ENCODE assay signal across 9 mouse cellular contexts in the genomic region with DNA sequence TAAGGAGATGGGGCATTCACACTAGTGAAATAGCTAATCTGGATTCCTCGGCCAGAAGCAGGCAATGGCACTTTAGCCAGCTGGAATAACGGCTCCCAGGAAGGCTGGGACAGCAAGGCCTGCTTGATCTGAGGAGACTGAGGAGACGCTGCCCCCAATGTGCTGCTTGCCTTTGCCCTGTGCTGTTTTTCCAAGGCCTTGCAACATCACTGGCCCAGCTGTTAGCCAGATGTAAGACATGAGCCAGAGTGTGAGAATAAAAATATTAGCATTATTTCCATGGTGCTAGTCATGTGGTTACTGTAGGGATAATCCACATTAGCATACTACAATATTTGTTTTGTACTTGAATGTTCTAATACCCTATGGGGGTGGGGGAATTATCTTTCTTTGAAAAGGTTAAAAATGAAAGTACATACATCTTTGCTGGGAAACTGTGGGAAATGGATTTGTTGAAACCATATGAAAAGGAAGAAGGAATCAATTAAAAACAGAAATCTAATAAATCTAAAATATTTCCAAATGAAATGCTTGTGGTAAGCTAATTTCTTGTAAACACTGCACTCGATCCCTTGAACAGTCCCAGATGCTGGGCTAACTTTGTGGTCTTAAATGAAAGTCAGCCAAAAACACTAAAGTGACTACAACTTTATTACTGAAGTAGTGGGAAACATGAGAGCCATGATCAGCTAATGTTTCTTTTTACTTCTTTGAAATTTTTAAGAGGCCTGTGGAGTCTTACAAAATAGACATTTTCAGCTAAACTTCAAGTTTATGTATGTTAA. TPM values are rescaled to one million over a fixed set of nuclear protein-coding genes. Genes with fewer than 3 reads are reported as not detected.
A peak's percentile ranks its signal among the peaks of the same experiment; 100 is the strongest.
DNase-seq lines count a peak whose midpoint lies in the region; ATAC-seq and TF ChIP-seq lines count a peak whose summit lies in the region.
"Had no signal": no experiment of that assay in that cellular context is flagged by ENCODE, and none has a peak within 500 bp of the region (broad histone marks: within the 10 kb centered on the region; RNA-seq: fewer than 3 reads in every experiment).

No protein-coding gene starts in this region.

- no peak for TF ChIP-seq CTCF in CH12.LX (conservative IDR thresholded peaks at IDR 0.05 in 1 of 2, IDR thresholded peaks at IDR 0.05 in 1 of 2; ENCODE audit: low read depth in 2 of 2, low read length in 2 of 2)
- no peak for TF ChIP-seq CTCF in lung, embryonic 14.5 days (IDR thresholded peaks at IDR 0.05; ENCODE audit: low read depth)

- peak; percentile 20; the same call in 1 of the 2 replicates for TF ChIP-seq EP300 in CH12.LX (IDR thresholded peaks at IDR 0.05; ENCODE audit: low read length)

- in situ Hi-C loops in CH12.LX (cut with MboI; ENCODE audit: low pct_ligation_motif_present, low pct_unique_long_range_greater_than_20kb, low sequenced_read_pairs) = no loop called here

- H3K9ac ChIP-seq in CH12.LX (ENCODE audit: insufficient read depth, low read depth) = no peak overlapping the region
- no peak overlapping the region for H3K9ac ChIP-seq in lung, embryonic 14.5 days
- no peak overlapping the region for H3K9ac ChIP-seq in neural tube, embryonic 15.5 days (replicated peaks)
- H3K9ac ChIP-seq in forebrain, embryonic 13.5 days = no peak overlapping the region
- H3K9ac ChIP-seq: midbrain, embryonic 12.5 days had no signal

- DNase-seq in adrenal gland, adult 8-10 months = peak; percentile 12
- DNase-seq in adrenal gland, postnatal 4 days (ENCODE audit: low spot score in 2 of 2) = no peak
- DNase-seq in CH12.LX (ENCODE audit: extremely low read depth) = no peak
- DNase-seq in heart, postnatal 25 days (ENCODE audit: low spot score) = peak; percentile 61
- peak; percentile 38 for DNase-seq in lung, embryonic 14.5 days
- DNase-seq in thymus, adult 18-20 months = no peak

- peak overlapping the region; percentile 62 for H3K27ac ChIP-seq in CH12.LX (ENCODE audit: insufficient read depth, low read depth)
- H3K27ac ChIP-seq in lung, embryonic 14.5 days (ENCODE audit: low read depth) = no peak overlapping the region
- no peak overlapping the region for H3K27ac ChIP-seq in neural tube, embryonic 15.5 days (replicated peaks)
- no peak overlapping the region for H3K27ac ChIP-seq in forebrain, embryonic 13.5 days
- H3K27ac ChIP-seq: midbrain, embryonic 12.5 days had no signal

- dilution Hi-C loops in CH12.LX (cut with MboI; ENCODE audit: extremely low pct_ligation_motif_present, extremely low pct_unique_long_range_greater_than_20kb, low sequenced_read_pairs) = no loop called here

- WGBS in lung, embryonic 14.5 days = 68% methylated on average over 4 of the region's 4 CpGs
- WGBS in neural tube, embryonic 15.5 days = 85% methylated on average over 4 of the region's 4 CpGs
- 91% methylated on average over 4 of the region's 4 CpGs for WGBS in forebrain, embryonic 13.5 days

- no peak for ATAC-seq in lung, embryonic 14.5 days (ENCODE audit: insufficient read depth)
- ATAC-seq in neural tube, embryonic 15.5 days (ENCODE audit: low FRiP score) = no peak
- no peak for ATAC-seq in forebrain, embryonic 13.5 days

- H3K4me2 ChIP-seq in CH12.LX (ENCODE audit: insufficient read depth, low read depth, poor library complexity, severe bottlenecking) = peak overlapping the region; percentile 23; the same call in 1 of the 2 replicates
- no peak overlapping the region for H3K4me2 ChIP-seq in lung, embryonic 14.5 days
- H3K4me2 ChIP-seq in neural tube, embryonic 15.5 days = no peak overlapping the region
- no peak overlapping the region for H3K4me2 ChIP-seq in forebrain, embryonic 13.5 days
- H3K4me2 ChIP-seq: midbrain, embryonic 12.5 days had no signal

- TF ChIP-seq RAD21 in CH12.LX (IDR thresholded peaks at IDR 0.05; ENCODE audit: low read depth, low read length) = no peak

- peaks cover 7 to 55% of the 10 kb centered on the region in 2 experiments; a peak in 3 of 4 replicates for H3K4me1 ChIP-seq in CH12.LX (ENCODE audit: control insufficient read depth in 1 of 2, insufficient read depth in 2 of 2)
- peaks cover 3% of the 10 kb centered on the region; the same call in 1 of the 2 replicates for H3K4me1 ChIP-seq in lung, embryonic 14.5 days (ENCODE audit: insufficient read depth)
- no peaks in the 10 kb centered on the region for H3K4me1 ChIP-seq in neural tube, embryonic 15.5 days
- no peaks in the 10 kb centered on the region for H3K4me1 ChIP-seq in forebrain, embryonic 13.5 days
- H3K4me1 ChIP-seq: midbrain, embryonic 12.5 days had no signal

- H3K27me3 ChIP-seq in CH12.LX (replicated peaks) = no peaks in the 10 kb centered on the region
- H3K27me3 ChIP-seq in lung, embryonic 14.5 days (ENCODE audit: insufficient read depth, low read length) = no peaks in the 10 kb centered on the region
- no peaks in the 10 kb centered on the region for H3K27me3 ChIP-seq in neural tube, embryonic 15.5 days (replicated peaks)
- H3K27me3 ChIP-seq in forebrain, embryonic 13.5 days = no peaks in the 10 kb centered on the region
- H3K27me3 ChIP-seq: midbrain, embryonic 12.5 days had no signal

- H3K9me3 ChIP-seq in CH12.LX (replicated peaks; ENCODE audit: low read length) = no peaks in the 10 kb centered on the region
- no peaks in the 10 kb centered on the region for H3K9me3 ChIP-seq in lung, embryonic 14.5 days (ENCODE audit: low read depth, low read length)
- H3K9me3 ChIP-seq in neural tube, embryonic 15.5 days (replicated peaks) = no peaks in the 10 kb centered on the region
- no peaks in the 10 kb centered on the region for H3K9me3 ChIP-seq in forebrain, embryonic 13.5 days (replicated peaks)
- H3K9me3 ChIP-seq: midbrain, embryonic 12.5 days had no signal

- no peak for TF ChIP-seq POLR2A in CH12.LX (IDR thresholded peaks at IDR 0.05; ENCODE audit: low read depth, low read length)

- intact Hi-C loops in heart, postnatal 25 days (cut with DNase I) = no loop called here

- peaks cover 34 to 59% of the 10 kb centered on the region in 2 experiments for H3K36me3 ChIP-seq in CH12.LX (replicated peaks in 1 of 2; ENCODE audit: control insufficient read depth in 1 of 2, insufficient read depth in 1 of 2, low read length in 1 of 2)
- H3K36me3 ChIP-seq in lung, embryonic 14.5 days (ENCODE audit: insufficient read depth) = peaks cover 52% of the 10 kb centered on the region
- H3K36me3 ChIP-seq in neural tube, embryonic 15.5 days = peaks cover 40% of the 10 kb centered on the region
- H3K36me3 ChIP-seq in forebrain, embryonic 13.5 days (ENCODE audit: poor library complexity, severe bottlenecking) = peaks cover 44% of the 10 kb centered on the region

- peaks cover 2% of the 10 kb centered on the region; the same call in 1 of the 2 replicates for H3K79me2 ChIP-seq in CH12.LX (replicated peaks; ENCODE audit: control insufficient read depth, extremely low read depth, insufficient read depth, poor library complexity, severe bottlenecking)

- H3K4me3 ChIP-seq in CH12.LX (replicated peaks in 1 of 3; ENCODE audit: low read depth in 2 of 3, low read length in 2 of 3, poor library complexity in 1 of 3) = no peak overlapping the region
- H3K4me3 ChIP-seq in lung, embryonic 14.5 days (ENCODE audit: low read depth, low read length) = no peak overlapping the region
- H3K4me3 ChIP-seq in neural tube, embryonic 15.5 days (replicated peaks) = no peak overlapping the region
- H3K4me3 ChIP-seq in forebrain, embryonic 13.5 days = no peak overlapping the region
- H3K4me3 ChIP-seq: midbrain, embryonic 12.5 days had no signal

TF ChIP-seq in CH12.LX, 34 proteins besides CTCF, POLR2A, EP300 and RAD21:
- TF ChIP-seq TCF12 (IDR thresholded peaks at IDR 0.05; ENCODE audit: low read depth, low read length) = peak; percentile 52; the same call in 1 of the 2 replicates
- no peak for TF ChIP-seq ZMIZ1 (IDR thresholded peaks at IDR 0.05; ENCODE audit: low read depth, low read length)
- TF ChIP-seq E2F4 (IDR thresholded peaks at IDR 0.05; ENCODE audit: insufficient replicate concordance, low read depth, low read length) = no peak
- TF ChIP-seq ETS1 (conservative IDR thresholded peaks at IDR 0.05; ENCODE audit: low read depth, low read length) = peak; percentile 95
- peak; percentile 47; the same call in 1 of the 2 replicates for TF ChIP-seq MEF2A (IDR thresholded peaks at IDR 0.05; ENCODE audit: borderline replicate concordance, low read depth, low read length)
- TF ChIP-seq PAX5 (IDR thresholded peaks at IDR 0.05; ENCODE audit: low read length) = no peak
- TF ChIP-seq ZNF384 (IDR thresholded peaks at IDR 0.05; ENCODE audit: low read depth, low read length) = no peak
- peak; percentile 64 for TF ChIP-seq BHLHE40 (IDR thresholded peaks at IDR 0.05; ENCODE audit: low read depth, low read length)
- TF ChIP-seq CHD1 (IDR thresholded peaks at IDR 0.05; ENCODE audit: low read depth, low read length) = no peak
- 0 out of 2 replicates have a peak, but pooled peaks have one; percentile 44 for TF ChIP-seq SIN3A (IDR thresholded peaks at IDR 0.05; ENCODE audit: low read length)
- no peak for TF ChIP-seq MAX (IDR thresholded peaks at IDR 0.05; ENCODE audit: low read length)

RNA-seq across cellular contexts. Expression of a gene that starts 43.8 kb away (rescaled TPM):
- 10 to 100 TPM; 15.7 to 32.1 (median 19.0) TPM for total RNA-seq in adrenal gland, adult 8-10 months (2022)
- 10 to 100 TPM; 18.2 to 20.7 TPM for total RNA-seq in adrenal gland, postnatal 4 days (2021)
- total RNA-seq in CH12.LX (2012; rRNA removed) = 22.2 and 25.6 TPM in 2 replicates
- 15.3 and 17.3 TPM in 2 replicates for total RNA-seq in CH12.LX (2014; rRNA removed)
- polyA plus RNA-seq in CH12.LX (2012; ENCODE audit: insufficient read length, low read depth) = 21.3 and 26.7 TPM in 2 replicates
- 1 to 10 TPM; 7.9 to 8.1 TPM for total RNA-seq in heart, postnatal 25 days (2021)
- 12.1 and 14.5 TPM in 2 replicates for polyA plus RNA-seq in lung, embryonic 14.5 days (2014; fragmentation: Nextera tagmentation; extraction: Ambion mirVana)
- 5.2 and 7.0 TPM in 2 replicates for polyA plus RNA-seq in neural tube, embryonic 15.5 days (2015; fragmentation: Nextera tagmentation; extraction: Ambion mirVana)
- polyA plus RNA-seq in forebrain, embryonic 13.5 days (2015; fragmentation: Nextera tagmentation; extraction: Ambion mirVana) = 6.4 and 6.9 TPM in 2 replicates

Comparison
In these comparisons a context has a peak if more than half of its experiments do, and no peak if none do; other contexts are left out.
1. DNase-seq: peak in adrenal gland, adult 8-10 months (single experiment), heart, postnatal 25 days (single experiment) and lung, embryonic 14.5 days (single experiment); none in adrenal gland, postnatal 4 days (0 of 2), CH12.LX (single experiment) and thymus, adult 18-20 months (0 of 2).